Mouse (Mus musculus) bone marrow macrophage, adult 2 months (primary cell): ENCODE measurements around the gene Hmmr. TPM values are rescaled to one million over a fixed set of nuclear protein-coding genes. Genes with fewer than 3 reads are reported as not detected.
"Not testable (repeated sequence)": the region's sequence is repeated elsewhere in the genome, so short reads cannot be mapped to it uniquely, and the experiment has no call there.

Source experiments
- H3K27ac ChIP-seq: 2 replicates; pipeline ENCODE4 v1.5.1; 2012; ENCODE audit warnings: low read depth, low read length; ENCODE audit not compliant: insufficient read depth
- H3K4me1 ChIP-seq: 2 replicates; pipeline ENCODE4 v1.6.1; 2012; ENCODE audit warnings: low read length; ENCODE audit not compliant: control insufficient read depth, insufficient read depth
- H3K4me3 ChIP-seq: 2 replicates; pipeline ENCODE4 v1.5.1; 2012; ENCODE audit warnings: mild to moderate bottlenecking, low read length, moderate library complexity; ENCODE audit not compliant: insufficient read depth
- CTCF ChIP-seq: IDR thresholded peaks from 2 replicates; pipeline ENCODE4 v1.5.1; 2012; ENCODE audit warnings: low read depth, mild to moderate bottlenecking, low read length, moderate library complexity
- POLR2A ChIP-seq: IDR thresholded peaks from 2 replicates; pipeline ENCODE4 v1.6.1; 2012; ENCODE audit warnings: mild to moderate bottlenecking, low read depth, low read length, borderline replicate concordance
- polyA plus RNA-seq: library from polyadenylated mRNA; stranded (reverse); fragments of >200 nt; gene quantifications from 2 replicates; pipeline ENCODE4 v1.2.4, GENCODE M21; 2012; ENCODE audit not compliant: missing spikeins, insufficient read depth, insufficient read length

The Hmmr gene
- polyA plus RNA-seq, 1 experiment: 19.7 TPM

DNA sequence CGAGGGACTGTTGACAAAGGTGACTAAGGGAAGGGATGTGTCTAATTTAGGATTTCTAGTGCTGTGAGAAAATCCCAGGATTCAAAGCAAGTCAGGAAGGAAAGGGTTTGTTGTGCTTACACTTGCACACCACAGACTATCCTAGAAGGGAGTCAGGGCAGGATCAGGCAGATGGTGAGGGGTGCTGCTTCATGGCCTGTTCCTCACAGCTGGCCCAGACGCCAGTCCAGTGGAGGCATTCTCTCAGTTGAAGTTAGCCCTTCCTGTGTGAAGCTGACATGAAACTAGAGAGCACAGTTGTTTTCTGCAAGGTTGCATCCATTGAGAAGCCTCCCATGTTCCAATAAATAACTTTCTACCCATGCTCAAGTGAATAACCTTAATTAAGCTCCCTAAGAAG, 14.5 kb upstream of the Hmmr start:
- TF ChIP-seq CTCF (no peak), POLR2A (no peak)
- Histone ChIP-seq H3K4me1 (no peaks in the 10 kb centered on the region), H3K27ac (no peak overlapping the region), H3K4me3 (no peak overlapping the region)

DNA sequence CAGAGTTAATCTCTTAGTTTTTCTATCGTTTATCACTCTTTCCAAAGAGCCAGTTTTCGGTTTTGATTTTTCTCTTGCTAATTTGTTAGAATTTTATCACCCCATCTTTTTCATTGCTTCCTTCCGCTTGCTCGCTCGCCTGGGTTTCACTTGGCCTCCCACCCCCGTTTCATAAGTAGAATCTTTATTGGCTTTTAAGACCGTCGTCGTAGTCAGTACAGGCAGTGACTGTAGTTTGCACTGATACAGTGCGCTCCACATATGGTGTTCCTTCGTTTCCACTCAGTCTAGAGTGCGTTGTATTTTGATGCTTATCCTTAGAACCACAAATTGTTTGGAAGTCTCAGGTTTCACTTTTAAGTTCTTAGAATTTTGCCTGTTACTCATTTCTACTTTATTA, 13.1 kb upstream of the Hmmr start:
- no peak overlapping the region for H3K4me3 ChIP-seq
- H3K4me1 ChIP-seq: no peaks in the 10 kb centered on the region
- H3K27ac ChIP-seq: no peak overlapping the region
- TF ChIP-seq CTCF (no peak), POLR2A (no peak)

DNA sequence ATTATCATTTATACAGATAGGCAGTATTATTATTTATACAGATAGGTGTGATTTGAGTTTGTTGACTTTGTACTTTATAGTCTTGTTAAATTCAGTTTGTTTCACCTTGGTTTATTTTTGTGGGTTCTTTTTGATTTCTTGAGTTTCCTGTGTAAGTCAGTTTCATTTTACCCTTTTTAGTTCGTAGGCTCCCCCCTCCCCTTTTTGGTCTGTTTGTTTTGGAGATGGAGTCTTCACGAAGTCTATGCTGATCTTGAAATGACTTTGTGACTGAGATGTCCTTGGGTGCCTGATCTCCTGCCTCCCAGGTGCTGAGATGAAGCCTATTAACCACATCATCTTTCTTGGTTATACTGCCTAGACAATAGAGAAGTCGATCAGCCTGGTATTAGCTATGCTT, 11.1 kb upstream of the Hmmr start:
- TF ChIP-seq CTCF (no peak), POLR2A (no peak)
- Histone ChIP-seq H3K4me1 (no peaks in the 10 kb centered on the region), H3K4me3 (no peak overlapping the region), H3K27ac (no peak overlapping the region)

DNA sequence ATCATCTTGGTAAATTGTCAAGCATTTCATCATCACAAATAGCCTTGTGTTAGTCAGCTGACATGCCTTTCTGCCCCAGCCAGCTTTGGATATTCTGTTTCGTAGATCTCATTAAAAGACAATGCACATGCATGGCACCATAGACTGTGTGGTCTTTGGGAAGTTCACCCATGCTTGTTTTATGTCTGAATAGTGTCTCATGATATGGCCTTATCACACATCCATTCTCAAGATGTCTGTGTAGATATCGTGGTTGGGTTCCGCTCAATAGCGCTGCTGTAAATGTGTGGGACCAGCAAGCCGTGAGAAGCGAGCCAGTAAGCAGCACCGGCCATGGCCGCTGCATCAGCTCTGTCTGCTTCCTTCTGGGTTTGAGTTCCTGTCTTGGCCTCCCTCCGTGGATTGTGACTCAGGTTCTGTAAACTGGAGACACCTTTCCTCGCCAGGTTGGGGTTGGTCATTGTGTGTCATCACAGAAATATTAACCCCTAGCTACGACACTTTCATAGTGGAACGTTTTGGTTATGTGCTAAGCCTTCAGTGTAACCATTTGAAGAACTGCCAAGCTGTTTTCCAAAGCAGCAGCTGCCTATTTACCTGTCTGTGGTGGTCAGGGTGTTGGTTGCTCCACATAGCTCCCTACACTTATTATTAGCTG, 8.5 kb upstream of the Hmmr start:
- Histone ChIP-seq H3K27ac (no peak overlapping the region), H3K4me3 (no peak overlapping the region), H3K4me1 (no peaks in the 10 kb centered on the region)
- TF ChIP-seq POLR2A (no peak), CTCF (no peak)

- TF ChIP-seq CTCF: no peak
- TF ChIP-seq POLR2A: no peak
- Histone ChIP-seq H3K4me1 (peaks cover 3% of the 10 kb centered on the region), H3K4me3 (no peak overlapping the region), H3K27ac (no peak overlapping the region)
Measured at GRCm38 (mm10) chr11:40737369-40737768, 4.1 kb upstream of the Hmmr start.

GRCm38 (mm10) chr11:40734251-40734752, 1.1 kb upstream of the Hmmr start:
- Histone ChIP-seq H3K27ac (peak overlapping the region; percentile 81), H3K4me3 (peak overlapping the region; percentile 77), H3K4me1 (peaks cover 6% of the 10 kb centered on the region)
- no peak for TF ChIP-seq POLR2A
- TF ChIP-seq CTCF: no peak

DNA sequence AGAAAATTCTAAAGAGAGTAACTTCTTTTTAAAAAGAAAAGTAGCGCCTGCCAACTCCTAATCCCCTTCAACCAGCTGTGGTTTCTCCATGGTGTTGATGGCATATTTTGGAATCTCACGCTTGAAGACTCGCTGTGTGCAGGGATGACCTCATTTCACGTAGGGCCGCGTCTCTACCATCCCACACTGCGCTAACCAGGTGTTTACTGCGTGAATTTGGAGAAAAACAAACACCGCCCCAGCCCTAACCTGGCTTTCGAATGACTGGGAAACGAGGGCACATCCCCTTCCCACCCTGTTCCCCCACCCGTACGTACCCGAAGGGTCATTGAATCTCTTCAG, 254 bp downstream of the Hmmr start:
- peak overlapping the region; percentile 5; the same call in 1 of the 2 replicates for H3K27ac ChIP-seq
- H3K4me3 ChIP-seq: peak overlapping the region; percentile 69
- no peak for TF ChIP-seq POLR2A
- TF ChIP-seq CTCF: no peak
- peaks cover 6% of the 10 kb centered on the region for H3K4me1 ChIP-seq

- no peak overlapping the region for H3K27ac ChIP-seq
- TF ChIP-seq CTCF (no peak), POLR2A (no peak)
- H3K4me1 ChIP-seq: peaks cover 5% of the 10 kb centered on the region; the same call in 1 of the 2 replicates
- no peak overlapping the region for H3K4me3 ChIP-seq
Measured at GRCm38 (mm10) chr11:40718324-40718723, 14.9 kb downstream of the Hmmr start.

GRCm38 (mm10) chr11:40715524-40715923, 17.7 kb downstream of the Hmmr start:
- H3K27ac ChIP-seq: no peak overlapping the region
- no peak overlapping the region for H3K4me3 ChIP-seq
- H3K4me1 ChIP-seq: peaks cover 9% of the 10 kb centered on the region; the same call in 1 of the 2 replicates
- no peak for TF ChIP-seq CTCF
- no peak for TF ChIP-seq POLR2A

GRCm38 (mm10) chr11:40713858-40714257, 19.4 kb downstream of the Hmmr start:
- Histone ChIP-seq H3K4me3 (no peak overlapping the region), H3K27ac (peak overlapping the region; percentile 61), H3K4me1 (peaks cover 9% of the 10 kb centered on the region; the same call in 1 of the 2 replicates)
- TF ChIP-seq POLR2A (no peak), CTCF (no peak)

DNA sequence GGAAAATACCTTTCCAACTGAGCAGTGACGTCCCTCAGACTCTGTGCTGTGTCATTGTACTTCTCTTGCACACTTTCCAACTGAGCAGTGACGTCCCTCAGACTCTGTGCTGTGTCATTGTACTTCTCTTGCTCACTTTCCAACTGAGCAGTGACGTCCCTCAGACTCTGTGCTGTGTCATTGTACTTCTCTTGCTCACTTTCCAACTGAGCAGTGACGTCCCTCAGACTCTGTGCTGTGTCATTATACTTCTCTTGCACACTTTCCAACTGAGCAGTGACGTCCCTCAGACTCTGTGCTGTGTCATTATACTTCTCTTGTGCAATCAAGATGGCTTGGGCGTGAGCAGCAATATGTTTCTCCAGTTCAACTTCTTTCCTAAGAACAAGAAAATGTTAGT, 23.3 kb downstream of the Hmmr start:
- H3K4me1 ChIP-seq, H3K27ac ChIP-seq, H3K4me3 ChIP-seq: not testable (repeated sequence)
